27 mouse cellular contexts compared by ENCODE assay signal in the genomic region with DNA sequence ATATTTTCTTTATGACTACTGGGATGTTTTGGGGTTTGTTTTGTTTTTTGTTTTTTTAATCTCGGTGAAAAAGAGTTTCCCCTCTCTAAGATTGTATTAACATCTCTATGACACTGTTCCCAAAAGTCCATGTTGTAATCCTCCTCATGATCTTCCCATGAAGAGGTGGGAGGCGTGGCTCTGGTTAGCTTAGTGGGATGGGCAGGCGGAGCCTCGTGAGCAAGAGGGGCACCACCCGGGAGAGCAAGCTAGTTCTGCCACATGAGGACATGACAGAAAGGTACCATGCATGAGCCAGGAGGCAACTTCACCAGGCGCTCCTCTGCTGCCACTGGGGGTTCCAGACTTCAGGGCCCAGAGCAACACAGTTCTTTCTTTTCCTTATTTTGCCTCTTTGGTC. TPM values are rescaled to one million over a fixed set of nuclear protein-coding genes. Genes with fewer than 3 reads are reported as not detected.
"Had no signal": no experiment of that assay in that cellular context is flagged by ENCODE, and none has a peak within 500 bp of the region (broad histone marks: within the 10 kb centered on the region; RNA-seq: fewer than 3 reads in every experiment).

No protein-coding gene starts in this region.

- ATAC-seq: midbrain, embryonic 13.5 days; midbrain, embryonic 16.5 days had no signal

- H3K9ac ChIP-seq: limb, embryonic 12.5 days; limb, embryonic 15.5 days; liver, embryonic 14.5 days; lung, embryonic 15.5 days; midbrain, embryonic 13.5 days had no signal

- H3K27me3 ChIP-seq: limb, embryonic 15.5 days; lung, embryonic 15.5 days; midbrain, embryonic 13.5 days had no signal

- DNase-seq: kidney, adult 18-20 months; left cerebral cortex, postnatal 4 days; lung, postnatal 10 days; lung, postnatal 36 days; right cerebral cortex, adult 18-20 months; right cerebral cortex, postnatal 14 days; right cerebral cortex, postnatal 4 days; thymus, postnatal 25 days had no signal

- H3K4me3 ChIP-seq: layer of hippocampus, adult 2 months; limb, embryonic 12.5 days; limb, embryonic 15.5 days; lung, embryonic 15.5 days; megakaryocyte, embryonic 14.5 days; midbrain, embryonic 10.5 days; midbrain, embryonic 13.5 days; myocyte had no signal

- H3K4me2 ChIP-seq: limb, embryonic 12.5 days; limb, embryonic 15.5 days; lung, embryonic 15.5 days; midbrain, embryonic 13.5 days had no signal

- H3K9me3 ChIP-seq: limb, embryonic 12.5 days; limb, embryonic 15.5 days; lung, embryonic 15.5 days; megakaryocyte, embryonic 14.5 days; midbrain, embryonic 10.5 days; midbrain, embryonic 13.5 days had no signal

- H3K36me3 ChIP-seq: limb, embryonic 12.5 days; limb, embryonic 15.5 days; lung, embryonic 15.5 days; midbrain, embryonic 10.5 days; midbrain, embryonic 13.5 days had no signal

- H3K4me1 ChIP-seq: limb, embryonic 12.5 days; megakaryocyte, embryonic 14.5 days; midbrain, embryonic 13.5 days had no signal

- H3K27ac ChIP-seq: kidney, postnatal 0 days; layer of hippocampus, adult 2 months; limb, embryonic 12.5 days; limb, embryonic 15.5 days; liver, embryonic 14.5 days; lung, embryonic 15.5 days; midbrain, embryonic 10.5 days; midbrain, embryonic 13.5 days; stomach, postnatal 0 days had no signal

RNA-seq across cellular contexts. Expression of gene Fam25c, which starts 2.7 kb away (rescaled TPM):
- total RNA-seq: layer of hippocampus, adult 2 months; layer of hippocampus, postnatal 10 days; left cerebral cortex, postnatal 14 days; monocyte, adult 5-6 weeks had no signal
- polyA plus RNA-seq: intestine, embryonic 16.5 days; large intestine, adult 2 months; limb, embryonic 12.5 days; lung, embryonic 15.5 days; midbrain, embryonic 10.5 days; midbrain, embryonic 13.5 days; midbrain, embryonic 16.5 days; myocyte; neural tube, embryonic 14.5 days; stomach, embryonic 14.5 days had no signal

RNA-seq across cellular contexts. Expression of gene Sncg, which starts 22.1 kb away (rescaled TPM):
- total RNA-seq: monocyte, adult 5-6 weeks had no signal

RNA-seq across cellular contexts. Expression of gene Mmrn2, which starts 22.7 kb away (rescaled TPM):
- total RNA-seq: monocyte, adult 5-6 weeks had no signal
